Mouse (Mus musculus) C2C12 (cell line): ENCODE measurements around the gene Bcor.

Experiments
- CEBPB ChIP-seq: IDR thresholded peaks from one replicate; pipeline ENCODE4 v1.6.1; 2011; ENCODE audit warnings: low read depth, mild to moderate bottlenecking, control low read depth, moderate library complexity
- CTCF ChIP-seq: IDR thresholded peaks from one replicate; pipeline ENCODE4 v1.5.1; 2011; ENCODE audit not compliant: control insufficient read depth, insufficient read depth, insufficient read length
- MAX ChIP-seq: IDR thresholded peaks from one replicate; pipeline ENCODE4 v1.6.1; 2011; ENCODE audit warnings: mild to moderate bottlenecking, control low read depth
- MYOG ChIP-seq: IDR thresholded peaks from one replicate; pipeline ENCODE4 v1.6.1; 2011; ENCODE audit not compliant: control insufficient read depth, insufficient read length; ENCODE audit errors: extremely low read depth

DNA sequence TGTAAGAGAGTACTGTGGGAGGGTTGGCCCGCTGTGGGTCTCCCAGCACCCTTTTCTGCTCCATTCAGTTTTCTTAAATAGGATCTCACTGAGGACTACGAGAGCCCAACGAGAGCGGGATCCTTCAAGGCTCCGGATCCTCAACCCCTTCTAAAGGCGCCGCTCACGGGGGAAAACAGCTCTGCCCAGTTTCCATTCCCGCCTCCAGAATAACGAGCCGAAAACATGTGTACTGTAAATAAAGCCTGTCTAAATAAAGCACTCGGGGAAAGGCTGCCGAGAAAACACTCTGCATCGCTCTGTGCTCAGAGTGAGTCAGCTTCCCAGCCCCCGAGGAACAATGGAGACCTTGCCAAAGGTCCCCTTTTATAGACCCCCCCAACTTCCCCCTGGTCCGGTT, 155.7 kb downstream of the Bcor start:
- no peak for TF ChIP-seq CTCF
- no peak for TF ChIP-seq MAX
- no peak for TF ChIP-seq CEBPB
- no peak for TF ChIP-seq MYOG
